Mouse (Mus musculus) T-cell, adult 2 months (primary cell): Measurements from ENCODE around the gene AC124502.3.

Source experiments
- DNase-seq: peaks from one replicate; pipeline ENCODE4 v3.0.0; 2022; ENCODE audit warnings: low spot score

AC124502.3 gene

GRCm38 (mm10) chr19:5032686-5033085 lies 6.0 kb upstream of the AC124502.3 start:
- DNase-seq, result no peak

- no peak for DNase-seq
Measured at GRCm38 (mm10) chr19:5036577-5036976, 2.1 kb upstream of the AC124502.3 start.

GRCm38 (mm10) chr19:5037678-5038571 lies 766 bp upstream of the AC124502.3 start:
- DNase-seq, result peak; percentile 45

- no peak for DNase-seq
Measured at GRCm38 (mm10) chr19:5039301-5040114, 817 bp downstream of the AC124502.3 start.

GRCm38 (mm10) chr19:5040862-5041523 lies 2.3 kb downstream of the AC124502.3 start, which contains the start of gene Brms1:
Gene Brms1 (plus strand): TSS chr19:5041354.
- DNase-seq, result peak; percentile 88

- no peak for DNase-seq
Measured at GRCm38 (mm10) chr19:5041588-5041987, 2.9 kb downstream of the AC124502.3 start.

GRCm38 (mm10) chr19:5045531-5045930 lies 6.8 kb downstream of the AC124502.3 start:
- no peak for DNase-seq

- DNase-seq, result no peak
Measured at GRCm38 (mm10) chr19:5048138-5049056, 9.7 kb downstream of the AC124502.3 start.

GRCm38 (mm10) chr19:5049325-5049724 lies 10.6 kb downstream of the AC124502.3 start:
- no peak for DNase-seq

- peak; percentile 54 for DNase-seq
Measured at GRCm38 (mm10) chr19:5050047-5050905, 11.6 kb downstream of the AC124502.3 start, which contains the start of gene Rin1. Gene Rin1 (plus strand): TSS chr19:5050481.

GRCm38 (mm10) chr19:5051031-5051430 lies 12.3 kb downstream of the AC124502.3 start:
- no peak for DNase-seq

- no peak for DNase-seq
Measured at GRCm38 (mm10) chr19:5051515-5051914, 12.8 kb downstream of the AC124502.3 start.

- no peak for DNase-seq
Measured at GRCm38 (mm10) chr19:5052166-5052822, 13.6 kb downstream of the AC124502.3 start.

- DNase-seq, result no peak
Measured at GRCm38 (mm10) chr19:5052853-5053252, 14.2 kb downstream of the AC124502.3 start.

- DNase-seq, result peak; percentile 50
Measured at GRCm38 (mm10) chr19:5053909-5054308, 15.2 kb downstream of the AC124502.3 start.

- no peak for DNase-seq
Measured at GRCm38 (mm10) chr19:5056251-5056650, 17.6 kb downstream of the AC124502.3 start.

- no peak for DNase-seq
Measured at GRCm38 (mm10) chr19:5057876-5058775, 19.4 kb downstream of the AC124502.3 start.
